39 mouse cellular contexts compared by ENCODE assay signal in genomic region chr11:106338029-106338428, GRCm38 (mm10). TPM values are rescaled to one million over a fixed set of nuclear protein-coding genes. Genes with fewer than 3 reads are reported as not detected.
"Had no signal": no experiment of that assay in that cellular context is flagged by ENCODE, and none has a peak within 500 bp of the region (broad histone marks: within the 10 kb centered on the region; RNA-seq: fewer than 3 reads in every experiment).

No protein-coding gene starts in this region.

- H3K27ac ChIP-seq: heart, embryonic 10.5 days; hindbrain, embryonic 10.5 days; hindbrain, embryonic 12.5 days; hindbrain, embryonic 14.5 days; intestine, embryonic 15.5 days; layer of hippocampus, adult 2 months; limb, embryonic 13.5 days; limb, embryonic 15.5 days; liver, embryonic 12.5 days had no signal

- H3K27me3 ChIP-seq: intestine, embryonic 15.5 days; limb, embryonic 13.5 days; limb, embryonic 15.5 days had no signal

- H3K4me1 ChIP-seq: hindbrain, embryonic 12.5 days; intestine, embryonic 15.5 days; limb, embryonic 15.5 days; liver, embryonic 12.5 days had no signal

- H3K4me3 ChIP-seq: heart, embryonic 10.5 days; heart, embryonic 12.5 days; hindbrain, embryonic 10.5 days; hindbrain, embryonic 12.5 days; intestine, embryonic 15.5 days; layer of hippocampus, adult 2 months; limb, embryonic 13.5 days; limb, embryonic 15.5 days; liver, embryonic 12.5 days had no signal

- H3K36me3 ChIP-seq: heart, embryonic 10.5 days; heart, embryonic 12.5 days; hindbrain, embryonic 10.5 days; hindbrain, embryonic 12.5 days; intestine, embryonic 15.5 days; limb, embryonic 13.5 days; limb, embryonic 15.5 days; liver, embryonic 12.5 days had no signal

- DNase-seq: gastrocnemius, postnatal 36 days; heart, adult 18-20 months; heart, postnatal 10 days; heart, postnatal 4 days; kidney, adult 18-20 months; kidney, adult 8-10 months; kidney, postnatal 10 days; kidney, postnatal 25 days; kidney, postnatal 4 days; layer of hippocampus, postnatal 36 days; left cerebral cortex, postnatal 4 days had no signal

RNA-seq across cellular contexts. Expression of gene Scn4a, which starts 15.1 kb away (rescaled TPM):
- total RNA-seq: granulocyte monocyte progenitor cell, adult 5-6 weeks; layer of hippocampus, adult 2 months; layer of hippocampus, postnatal 36 days; left cerebral cortex, adult 18-20 months; left cerebral cortex, postnatal 25 days; left cerebral cortex, postnatal 4 days had no signal
- polyA plus RNA-seq: hindbrain, embryonic 12.5 days; hindbrain, embryonic 14.5 days; hindbrain, embryonic 16.5 days; liver, embryonic 12.5 days had no signal

RNA-seq across cellular contexts. Expression of gene Cd79b, which starts 23.5 kb away (rescaled TPM):
- total RNA-seq: layer of hippocampus, adult 2 months; left cerebral cortex, adult 18-20 months had no signal

RNA-seq across cellular contexts. Expression of gene Prr29, which starts 27.2 kb away (rescaled TPM):
- total RNA-seq: granulocyte monocyte progenitor cell, adult 5-6 weeks; layer of hippocampus, adult 2 months; layer of hippocampus, postnatal 36 days; left cerebral cortex, adult 18-20 months; left cerebral cortex, adult 8-10 months; left cerebral cortex, postnatal 10 days; left cerebral cortex, postnatal 25 days; left cerebral cortex, postnatal 4 days; liver, adult 2 months had no signal
- polyA plus RNA-seq: frontal cortex, adult 2 months; heart, embryonic 12.5 days; hindbrain, embryonic 10.5 days; hindbrain, embryonic 12.5 days; hindbrain, embryonic 14.5 days; hindbrain, embryonic 16.5 days; limb, embryonic 11.5 days; liver, embryonic 12.5 days had no signal

RNA-seq across cellular contexts. Expression of gene Gh, which starts 36.4 kb away (rescaled TPM):
- total RNA-seq: gastrocnemius, postnatal 36 days; granulocyte monocyte progenitor cell, adult 5-6 weeks; heart, adult 18-20 months; heart, adult 8-10 months; heart, postnatal 10 days; heart, postnatal 25 days; heart, postnatal 4 days; layer of hippocampus, adult 2 months; layer of hippocampus, postnatal 10 days; layer of hippocampus, postnatal 36 days; left cerebral cortex, adult 18-20 months; left cerebral cortex, postnatal 10 days; left cerebral cortex, postnatal 25 days; left cerebral cortex, postnatal 4 days; liver, adult 2 months had no signal
- polyA plus RNA-seq: heart, embryonic 10.5 days; heart, embryonic 12.5 days; heart, embryonic 14.5 days; heart, embryonic 16.5 days; hindbrain, embryonic 10.5 days; hindbrain, embryonic 12.5 days; hindbrain, embryonic 14.5 days; inflammation-experienced regulatory T-cells, adult 6 months; intestine, embryonic 15.5 days; intestine, postnatal 0 days; kidney, embryonic 14.5 days; kidney, embryonic 16.5 days; limb, embryonic 11.5 days; limb, embryonic 13.5 days; limb, embryonic 15.5 days; liver, adult 2 months; liver, embryonic 12.5 days had no signal
